Mouse (Mus musculus) layer of hippocampus, postnatal 10 days (tissue): ENCODE measurements around the gene Dnph1. TPM values are rescaled to one million over a fixed set of nuclear protein-coding genes. Genes with fewer than 3 reads are reported as not detected.
"Not testable (repeated sequence)": the region's sequence is repeated elsewhere in the genome, so short reads cannot be mapped to it uniquely, and the experiment has no call there.

Experiments used
- DNase-seq, 2 experiments: peaks; one replicate each; pipeline ENCODE4 v3.0.0; 2021; ENCODE audit warnings: low spot score in 2 of 2
- long read RNA-seq: library from polyadenylated mRNA; stranded (forward); transcript quantifications from one replicate; pipeline ENCODE4 v2.0.0, GENCODE M21; 2023
- total RNA-seq, 2 experiments: library from RNA; stranded (reverse); gene quantifications; 2 replicates each; pipeline ENCODE4 v1.2.3; 2021

The Dnph1 gene
- 1 to 10 TPM; 6.0 to 7.6 TPM for total RNA-seq
- long read RNA-seq, transcript Dnph1-201 (4 exons, 1,190 nt): major isoform, 14 of 17 reads
- long read RNA-seq, partial matches to known transcripts: 0 of 17 reads
- long read RNA-seq, other reads (novel, unspliced or antisense): 3 of 17 reads

DNA sequence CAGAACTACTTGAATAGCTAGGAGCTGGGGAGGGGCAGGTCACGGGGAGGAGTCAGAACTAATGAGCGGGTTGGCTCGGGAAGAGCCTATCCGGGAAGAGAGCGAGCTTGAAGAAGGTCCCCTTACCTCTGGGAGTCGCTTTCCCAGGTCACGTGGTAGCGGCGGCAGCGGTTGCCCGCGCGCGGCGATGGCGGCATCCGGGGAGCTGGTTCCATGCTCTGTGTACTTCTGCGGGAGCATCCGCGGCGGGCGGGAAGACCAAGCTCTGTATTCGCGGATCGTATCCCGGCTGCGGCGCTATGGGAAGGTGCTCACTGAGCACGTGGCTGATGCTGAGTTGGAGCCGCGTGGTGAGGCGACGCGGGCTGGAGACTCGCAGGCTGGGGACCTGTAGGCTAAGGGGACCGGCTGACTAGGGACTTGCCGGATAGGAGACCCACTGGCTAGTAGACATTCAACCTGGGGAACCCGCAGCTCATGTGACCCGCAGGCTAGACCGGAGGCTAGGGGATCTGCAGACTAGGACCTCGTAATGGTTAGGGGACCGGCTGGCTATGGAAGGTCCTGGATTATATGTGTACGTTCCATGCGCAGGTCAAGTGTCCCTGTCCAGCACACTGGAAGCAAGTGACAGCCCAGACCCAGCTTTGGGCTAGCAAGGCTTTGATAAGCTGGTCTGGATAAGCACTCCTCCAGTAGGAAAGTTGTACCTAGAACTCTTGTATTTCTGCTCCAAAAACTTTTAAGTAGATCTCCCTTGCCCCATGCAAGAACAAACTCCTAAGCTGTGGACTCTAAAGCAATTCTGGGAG lies at the start of gene Dnph1:
Dnph1 (plus strand) TSS at position 89 of the 812 bp plus-strand sequence.
- peak; percentile 70 to 82 for DNase-seq

DNA sequence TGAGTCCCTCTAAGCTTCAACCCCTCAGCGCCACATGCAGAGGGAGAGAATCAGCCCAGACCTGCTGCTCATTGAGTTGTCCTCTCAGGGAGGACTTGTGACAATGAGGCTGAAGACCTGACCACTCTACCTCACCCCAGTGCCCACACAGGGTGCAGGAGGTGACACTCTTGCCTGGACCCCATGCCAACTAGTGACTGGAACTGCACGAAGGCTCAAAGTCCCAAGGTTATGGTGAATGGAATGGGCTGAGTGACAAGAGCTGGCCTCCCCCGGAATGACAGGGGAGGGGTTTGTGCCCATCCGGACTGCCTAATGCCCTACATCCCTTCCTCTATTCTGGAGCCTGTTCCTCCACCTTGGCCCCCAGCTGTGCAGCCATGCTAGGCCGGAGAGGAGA lies 43.8 kb upstream of the Dnph1 start:
- no peak for DNase-seq

DNA sequence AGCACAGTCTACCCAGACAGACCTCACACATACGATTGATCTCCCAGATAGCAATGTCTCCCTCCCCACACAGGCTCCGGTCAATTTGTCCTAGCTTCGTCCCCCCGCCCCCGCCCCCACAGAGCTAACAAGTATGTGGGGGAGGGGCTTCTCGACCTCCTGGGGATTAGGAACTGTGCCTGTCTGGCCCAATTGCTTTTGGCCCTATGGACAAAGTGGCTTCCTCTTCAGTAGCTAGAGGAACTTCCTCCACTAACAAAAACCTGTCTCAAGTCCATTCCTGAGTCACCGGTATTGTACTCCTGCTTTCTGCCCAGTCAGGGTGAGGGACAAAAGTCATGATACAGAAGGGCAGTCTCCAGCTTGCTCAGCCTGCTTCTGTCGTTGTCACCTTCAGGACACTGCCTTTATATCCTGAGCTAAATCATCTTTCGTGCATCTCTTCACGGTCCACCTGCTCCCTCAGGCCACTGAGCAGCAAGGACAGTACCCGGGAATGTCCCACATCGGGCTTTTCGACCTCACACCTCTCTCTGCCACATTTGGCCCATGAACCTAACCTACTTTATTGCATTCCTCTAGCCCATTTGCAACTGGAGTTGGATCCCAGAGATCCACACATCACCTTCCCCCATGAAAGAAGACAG lies 43.1 kb upstream of the Dnph1 start:
- no peak for DNase-seq

DNA sequence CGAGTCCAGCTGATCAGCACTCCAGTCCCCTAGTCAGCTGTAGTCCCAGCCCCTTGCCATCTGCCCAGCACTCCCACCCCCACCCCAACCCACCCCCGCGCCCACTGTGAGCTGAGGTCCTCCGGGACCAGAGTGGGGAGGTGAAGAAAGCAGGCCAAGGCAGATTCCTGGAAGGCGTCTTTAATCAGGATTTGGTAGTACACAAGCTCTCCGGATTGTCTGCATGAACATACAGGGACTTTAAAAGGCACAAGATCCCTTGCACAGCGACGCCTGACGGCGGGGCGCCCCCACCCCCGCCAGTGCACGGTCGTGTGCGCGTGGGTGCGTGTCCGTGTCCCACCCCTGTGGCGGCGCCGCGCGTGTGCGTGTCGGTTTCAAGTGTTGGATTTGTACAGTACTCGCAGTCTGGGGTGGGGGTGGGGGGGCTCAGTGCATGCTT lies 42.5 kb upstream of the Dnph1 start:
- no peak for DNase-seq

DNA sequence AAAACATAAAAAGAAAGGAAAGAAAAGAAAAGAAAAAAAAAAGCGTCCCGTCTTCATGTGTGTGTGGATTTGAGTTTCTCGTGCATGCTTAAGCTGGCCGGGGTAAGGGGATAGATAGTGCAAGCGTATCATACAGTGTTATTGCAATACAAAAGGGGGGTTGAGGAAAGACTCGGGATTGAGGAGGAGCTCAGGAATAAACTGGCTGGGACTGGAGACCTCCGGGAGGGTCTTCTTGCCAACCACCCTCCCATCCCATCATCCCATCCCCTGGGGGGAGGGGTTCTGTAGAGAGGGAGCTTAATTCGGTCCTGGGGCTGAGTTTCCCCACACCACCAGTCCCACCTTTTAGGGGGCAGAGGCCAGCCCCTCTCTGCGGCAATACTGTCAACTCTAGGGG lies 42.0 kb upstream of the Dnph1 start:
- no peak for DNase-seq

DNA sequence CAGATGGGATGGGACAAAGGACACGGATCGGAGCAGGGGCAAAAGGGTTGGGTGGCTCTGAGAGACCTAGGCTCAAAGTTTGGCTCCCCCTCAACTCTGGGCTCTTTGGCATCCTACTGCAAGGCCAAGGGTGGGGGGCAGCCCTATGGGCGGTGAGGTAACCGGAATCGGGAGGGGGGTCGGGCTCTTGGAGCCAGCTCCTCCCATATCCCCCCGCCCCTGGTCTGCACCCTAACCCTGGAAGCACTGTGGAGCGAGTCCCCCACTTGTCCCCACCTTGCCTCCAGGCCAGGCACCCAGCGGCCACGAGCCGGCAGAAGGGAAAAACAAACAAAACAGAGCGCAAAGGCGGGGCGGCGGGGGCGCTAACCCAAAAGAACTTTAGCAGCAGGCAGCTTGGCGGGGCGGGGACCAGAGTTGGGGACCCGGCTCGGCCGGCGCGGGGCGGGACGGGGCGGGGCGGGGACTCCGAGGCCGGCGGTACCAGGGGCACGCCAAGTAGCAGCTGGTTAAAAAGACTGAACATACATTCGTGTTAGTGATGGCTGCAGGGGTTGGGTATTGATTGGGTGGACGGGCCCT lies 41.3 kb upstream of the Dnph1 start:
- DNase-seq: peak; percentile 38 to 47

DNA sequence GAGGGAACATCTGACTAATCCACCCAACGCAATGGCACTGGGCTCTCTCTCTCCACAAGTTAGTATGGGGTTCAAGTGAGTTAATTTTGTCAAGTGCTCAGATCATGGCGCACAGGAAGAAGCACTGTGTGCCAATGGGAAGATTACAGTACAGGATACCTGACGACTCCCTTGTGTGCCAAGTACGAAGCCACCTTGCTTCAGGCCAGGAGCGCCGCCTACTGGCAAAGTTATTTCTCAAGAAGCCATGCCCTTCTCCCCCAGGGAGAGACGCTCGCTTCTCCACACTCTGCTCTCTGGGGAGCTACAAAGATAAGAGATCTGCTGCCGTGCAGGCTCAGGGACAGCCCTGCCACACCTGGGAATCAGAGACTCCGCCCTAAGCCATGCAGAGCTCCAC lies 38.7 kb upstream of the Dnph1 start:
- peak; percentile 49 to 55 for DNase-seq

DNA sequence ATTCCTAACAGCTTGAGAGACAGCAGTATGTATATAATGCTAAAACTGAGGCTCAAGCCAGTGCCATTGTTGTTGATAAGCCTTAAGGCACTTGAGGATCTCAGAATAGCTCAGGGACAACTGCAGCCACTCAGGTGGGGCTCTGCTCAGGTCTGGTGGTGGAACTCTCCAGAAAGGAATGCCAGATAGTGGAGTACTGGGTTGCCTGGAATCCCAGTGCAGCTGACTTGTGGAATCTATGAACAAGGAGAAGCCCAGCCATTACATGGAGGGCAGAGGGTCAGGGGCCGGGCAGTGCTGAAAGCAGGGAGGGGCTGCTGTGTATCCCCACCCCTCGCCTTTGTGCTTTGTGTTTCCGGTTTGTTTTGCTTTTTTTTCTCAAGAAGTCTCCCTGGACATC lies 38.1 kb upstream of the Dnph1 start:
- no peak for DNase-seq

DNA sequence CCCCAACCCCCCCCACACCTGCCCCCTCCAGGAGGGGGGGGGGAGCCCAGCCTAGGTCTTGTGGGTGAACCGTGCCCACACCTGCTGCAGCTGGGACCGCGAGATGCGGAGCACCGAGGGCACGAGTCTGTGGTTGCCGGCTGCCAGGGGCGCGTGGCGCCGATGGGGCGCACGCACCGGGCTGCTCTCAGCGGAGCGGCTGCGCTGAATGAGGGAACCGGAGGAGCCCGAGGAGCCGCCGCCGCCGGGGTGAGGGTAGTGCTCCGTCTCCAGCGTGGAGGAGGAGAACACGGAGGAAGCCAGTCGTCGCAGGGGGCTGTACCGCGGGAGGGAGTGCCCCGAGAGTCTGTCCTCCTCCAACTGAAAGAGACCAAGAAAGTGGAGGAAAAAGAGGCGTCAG lies 35.8 kb upstream of the Dnph1 start:
- no peak for DNase-seq

DNA sequence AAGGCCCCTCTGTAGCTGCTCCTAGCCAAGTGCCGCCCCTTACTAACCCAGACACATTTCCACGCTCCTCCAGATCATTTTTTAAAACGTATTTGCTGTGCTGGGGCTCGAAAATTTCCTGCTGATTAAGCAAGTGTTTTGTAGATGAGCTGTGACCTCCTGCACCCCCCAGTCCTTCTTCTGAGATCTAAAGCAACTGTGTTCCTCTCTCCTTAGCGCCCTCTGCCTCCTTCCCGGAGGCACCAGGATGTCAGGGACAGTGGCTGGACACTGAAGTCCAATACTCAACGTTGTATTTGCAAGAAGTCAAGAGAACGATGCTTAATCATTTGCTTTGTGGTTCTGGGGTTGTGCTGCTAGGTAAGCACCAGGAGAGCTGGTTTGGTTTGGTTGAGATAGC lies 35.2 kb upstream of the Dnph1 start:
- DNase-seq: no peak

DNA sequence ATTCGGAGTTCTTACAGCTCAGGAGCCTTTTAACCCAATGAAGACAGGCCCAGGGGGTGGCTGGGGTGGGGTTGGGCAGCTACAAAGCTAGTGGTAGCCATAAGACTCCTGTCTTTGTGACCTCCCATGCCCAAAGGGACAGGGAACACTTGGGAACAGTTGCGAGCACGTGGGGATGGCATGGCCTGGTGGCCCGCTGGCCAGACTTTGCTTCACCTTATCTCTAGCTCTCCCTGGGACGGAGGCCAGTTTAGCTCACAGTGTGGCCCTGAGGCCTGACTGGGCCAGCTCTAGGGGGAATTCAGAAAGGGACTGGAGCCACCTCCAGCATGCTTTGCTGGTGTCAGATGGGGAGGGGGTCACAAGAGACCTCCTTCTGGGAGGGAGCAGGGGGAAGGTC lies 34.3 kb upstream of the Dnph1 start:
- DNase-seq: no peak

DNA sequence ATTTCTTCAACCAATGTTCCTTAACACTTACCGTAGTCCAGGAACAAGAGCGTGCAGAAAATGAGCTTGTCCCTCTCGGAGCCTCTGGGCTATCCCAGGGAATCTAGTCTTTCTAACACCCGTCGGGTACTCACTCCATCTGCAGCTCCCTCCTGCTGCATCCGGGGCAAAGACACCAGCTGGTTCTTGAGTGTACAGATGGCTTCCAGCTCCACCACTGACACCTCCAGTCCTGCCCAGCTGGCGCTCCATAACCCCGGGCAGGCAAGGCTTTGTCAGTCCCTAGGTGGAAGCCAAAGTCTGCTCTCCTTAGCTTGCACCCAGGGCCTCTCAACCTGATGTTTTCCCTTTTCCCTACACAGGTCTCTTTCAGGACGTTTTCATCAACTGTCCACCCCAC lies 28.7 kb upstream of the Dnph1 start:
- no peak for DNase-seq

DNA sequence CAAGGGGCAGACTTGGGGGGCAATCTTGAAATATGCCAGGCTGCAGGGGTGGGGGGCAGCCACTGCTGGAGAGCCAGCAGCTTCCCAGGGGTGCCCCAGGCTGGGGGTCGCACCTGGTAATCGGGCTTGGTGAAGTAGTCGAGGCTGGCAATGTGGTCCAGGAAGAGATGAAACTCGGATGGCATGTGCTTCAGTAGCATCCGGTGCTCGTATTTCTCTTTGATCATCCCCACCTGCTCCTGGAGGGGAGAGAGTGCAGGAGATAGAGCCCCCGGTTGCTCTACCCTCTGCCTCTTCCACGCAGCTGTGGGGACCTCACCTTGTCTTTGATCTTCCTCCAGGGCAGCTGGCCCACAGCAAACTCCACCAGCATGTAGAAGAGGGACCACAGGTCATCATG lies 19.9 kb upstream of the Dnph1 start:
- DNase-seq: no peak

DNA sequence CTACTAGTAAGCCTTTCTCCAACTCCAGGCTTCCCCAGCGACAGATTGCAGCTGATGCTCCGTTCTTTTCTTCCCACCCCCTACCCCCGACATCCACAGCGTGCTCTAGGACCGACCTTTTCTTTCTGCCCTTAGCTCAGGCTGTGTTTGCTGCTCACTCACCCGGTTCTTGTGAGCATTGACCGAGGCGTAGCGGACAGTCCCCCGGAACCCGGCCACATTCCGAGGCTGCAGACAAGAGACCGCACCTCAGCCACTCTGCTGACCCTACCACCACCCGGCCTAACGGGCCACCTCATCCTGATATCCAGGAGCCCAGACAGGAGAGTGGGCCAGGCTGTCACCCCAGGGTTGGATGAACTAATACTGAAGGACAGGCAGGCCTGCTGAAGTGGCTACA lies 19.2 kb upstream of the Dnph1 start:
- no peak for DNase-seq

DNA sequence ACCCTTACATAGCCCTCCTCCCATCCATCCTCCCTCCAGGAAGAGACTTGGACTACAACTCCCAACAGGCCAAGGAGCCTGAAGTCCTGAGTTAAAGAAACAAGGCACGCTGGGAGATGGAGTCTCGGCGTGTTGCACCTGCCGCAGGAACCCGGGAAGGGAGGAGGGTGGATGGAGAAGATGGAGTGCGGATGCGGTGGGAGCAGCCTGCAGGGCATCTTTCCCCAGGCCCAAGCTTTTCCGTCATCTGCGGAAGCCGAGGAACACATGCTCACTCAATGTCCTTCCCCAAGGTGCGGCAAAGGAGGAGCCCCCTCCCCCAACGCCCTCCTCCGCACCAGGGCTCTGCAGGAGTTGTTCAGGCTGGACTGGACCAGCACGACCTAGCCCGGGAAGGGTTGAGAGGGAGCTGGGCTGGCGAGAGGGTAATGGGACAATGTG lies 12.9 kb upstream of the Dnph1 start:
- peak; percentile 38 to 48 for DNase-seq

DNA sequence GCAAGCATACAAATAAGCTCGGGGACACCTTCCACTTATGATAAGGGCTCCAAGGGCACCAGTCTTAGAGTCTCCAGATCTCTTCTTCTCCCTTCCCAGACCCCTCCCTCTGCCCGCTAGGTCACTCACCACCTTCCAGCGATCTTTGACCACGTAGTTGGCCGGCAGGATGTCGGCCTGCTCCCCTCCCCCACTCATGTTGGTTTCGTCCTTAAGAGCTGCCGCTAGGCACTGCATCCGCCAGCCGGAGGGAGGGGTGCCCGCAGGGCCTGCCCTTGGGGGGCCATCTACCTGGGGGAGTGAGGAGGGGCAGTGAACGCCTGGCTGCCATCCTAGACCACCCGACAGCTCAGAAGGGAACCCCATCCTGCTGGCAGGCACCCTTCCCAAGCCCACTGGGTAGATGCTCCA lies 12.5 kb upstream of the Dnph1 start:
- peak; percentile 33 to 44 for DNase-seq

DNA sequence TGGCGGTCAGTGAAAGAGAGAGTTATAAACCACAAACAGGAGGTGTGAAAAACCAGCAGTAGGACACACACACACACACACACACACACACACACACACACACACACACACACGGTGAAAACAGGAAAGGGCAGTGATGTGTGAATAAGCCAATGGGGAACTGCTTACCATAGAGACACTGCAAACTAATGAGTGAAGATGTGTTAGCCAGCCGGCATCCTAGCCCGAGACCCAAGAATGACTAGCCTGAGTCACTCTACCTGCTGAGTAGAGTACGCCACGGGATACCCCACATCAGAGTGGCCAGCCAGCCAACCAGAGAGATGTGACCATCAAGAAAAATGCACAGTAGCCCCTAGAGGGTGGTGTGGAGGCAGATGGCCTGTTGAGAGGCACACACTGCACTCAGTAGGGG lies 12.0 kb upstream of the Dnph1 start:
- DNase-seq: peak in 1 of 2 experiments; percentile 36

DNA sequence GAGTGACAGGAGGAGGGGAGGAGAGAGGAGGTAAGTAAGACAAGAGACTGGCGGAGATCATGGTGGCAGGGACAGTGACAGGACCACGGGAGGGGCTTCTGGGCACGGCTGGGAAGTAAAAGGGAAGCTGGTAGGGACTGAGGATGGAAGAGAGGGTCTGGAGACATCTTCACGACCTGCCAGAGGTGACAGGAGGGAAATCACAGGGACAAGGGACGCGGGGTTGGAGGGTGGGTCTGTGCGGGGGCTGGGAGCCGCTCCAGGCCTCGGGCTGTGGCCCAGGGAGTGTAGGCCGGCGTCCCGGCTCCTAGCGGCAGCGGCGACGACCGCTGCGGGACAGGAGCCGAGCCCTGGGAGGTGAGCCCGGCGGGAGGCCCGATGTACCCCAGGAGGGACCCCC lies 9.5 kb upstream of the Dnph1 start:
- peak; percentile 32 to 40 for DNase-seq

DNA sequence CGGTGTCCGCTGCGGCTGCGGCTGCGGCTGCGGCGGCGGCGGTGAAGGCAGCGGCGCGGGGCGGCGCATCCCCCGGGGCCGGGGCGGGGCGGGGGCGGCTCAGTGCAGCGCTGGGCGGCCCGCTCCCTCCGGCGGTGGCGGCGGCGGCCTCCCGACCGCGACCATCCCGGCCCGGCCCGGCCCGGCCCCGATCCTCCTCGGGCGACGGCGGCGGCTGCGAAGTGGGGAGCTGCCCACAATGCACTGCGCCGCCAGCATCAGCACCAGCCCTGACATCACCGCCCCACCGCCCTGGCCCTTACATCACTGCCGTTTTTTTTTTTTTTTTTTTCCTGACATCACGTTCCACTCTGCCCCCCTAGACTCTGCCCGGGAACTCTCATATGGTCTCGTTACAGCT lies 9.1 kb upstream of the Dnph1 start, which contains the start of gene Ttbk1:
Ttbk1 (minus strand) TSS at position 245 of the 400 bp plus-strand sequence.
- DNase-seq: peak; percentile 56 to 74

DNA sequence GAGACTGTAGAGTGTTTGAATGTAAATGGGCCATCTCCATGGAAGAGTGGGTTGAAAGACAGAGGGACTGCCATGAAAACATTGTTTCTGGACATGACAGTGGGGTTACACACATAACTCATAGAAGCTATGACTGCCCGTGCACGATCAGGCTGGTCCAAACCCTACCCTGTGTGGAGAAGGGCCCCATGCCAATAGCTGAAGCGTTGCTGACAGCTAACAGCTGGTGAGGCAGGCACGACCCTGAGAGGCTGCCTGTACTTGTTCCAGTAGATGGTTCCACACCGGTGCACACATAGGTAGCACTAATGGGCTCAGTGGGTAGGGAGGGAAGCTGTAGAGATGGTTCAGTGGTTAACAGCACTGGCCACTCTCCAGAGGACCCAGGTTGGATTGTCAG lies 1.0 kb upstream of the Dnph1 start:
- DNase-seq: no peak

DNA sequence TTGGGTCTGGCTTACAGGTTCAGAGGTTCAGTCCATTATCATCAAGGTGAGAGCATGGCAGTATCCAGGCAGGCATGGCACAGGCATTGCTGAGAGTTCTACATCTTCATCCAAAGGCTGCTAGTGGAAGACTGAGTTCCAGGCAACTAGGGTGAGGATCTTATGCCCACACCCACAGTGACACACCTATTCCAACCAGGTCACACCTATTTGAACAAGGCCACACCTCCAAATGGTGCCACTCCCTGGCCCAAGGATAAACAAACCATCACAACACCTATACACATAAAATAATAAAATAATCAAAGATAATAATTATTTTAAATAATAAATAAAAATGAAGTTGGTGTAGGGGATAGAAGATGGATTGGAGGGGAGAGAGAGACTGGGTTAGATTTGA lies 430 bp upstream of the Dnph1 start:
- not testable (repeated sequence) for DNase-seq

DNA sequence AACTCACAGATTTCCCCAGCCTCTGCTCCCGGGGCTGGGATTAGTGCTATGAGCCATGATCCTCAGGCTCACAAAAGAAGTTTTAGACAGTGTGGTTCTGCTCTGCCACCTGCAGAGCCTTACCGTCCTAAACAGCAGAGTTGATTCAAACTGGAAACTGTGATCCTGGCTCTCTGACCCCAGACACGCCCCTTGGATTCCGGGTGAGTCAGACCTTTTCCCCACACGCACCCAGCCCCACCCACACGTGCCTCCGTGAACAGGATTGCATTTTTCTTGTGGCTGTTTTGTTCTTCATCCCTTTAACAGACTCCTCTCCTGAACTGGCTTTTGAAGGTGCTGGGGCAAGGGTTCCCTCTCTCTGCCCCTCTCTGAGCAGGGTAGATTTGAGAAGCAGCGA lies 1.4 kb downstream of the Dnph1 start:
- no peak for DNase-seq
